Mouse (Mus musculus): Measurements from ENCODE around the gene Olfr656. TPM values are rescaled to one million over a fixed set of nuclear protein-coding genes. Genes with fewer than 3 reads are reported as not detected.

Olfr656 gene
- polyA plus RNA-seq, 1 experiment from 2014 or later, result not detected

GRCm38 (mm10) chr7:104603173-104603572, 10.6 kb upstream of the Olfr656 start:
- Histone ChIP-seq H3K4me1 (ENCODE audit: insufficient read depth) (no peaks in the 10 kb centered on the region), H3K36me3 (replicated peaks; ENCODE audit: insufficient read depth, low read length) (no peaks in the 10 kb centered on the region), H3K27ac (ENCODE audit: low read depth) (no peak overlapping the region), H3K9ac (replicated peaks) (no peak overlapping the region), H3K27me3 (ENCODE audit: insufficient read depth, low read length) (no peaks in the 10 kb centered on the region), H3K4me3 (ENCODE audit: low read depth, low read length) (no peak overlapping the region), H3K9me3 (ENCODE audit: low read length) (no peaks in the 10 kb centered on the region), H3K4me2 (ENCODE audit: low read depth, low read length) (no peak overlapping the region)
- TF ChIP-seq CTCF (IDR thresholded peaks at IDR 0.05; ENCODE audit: low read depth), result peak; percentile 84
- TF ChIP-seq EP300 (IDR thresholded peaks at IDR 0.05; ENCODE audit: low read depth), result no peak
- ATAC-seq (no peak), DNase-seq (peak; percentile 68)
- WGBS (ENCODE audit: insufficient replicate concordance), result 4% methylated on average over 3 of the region's 3 CpGs

- ATAC-seq, result no peak
Observed at GRCm38 (mm10) chr7:104604727-104605126, 9.0 kb upstream of the Olfr656 start.

GRCm38 (mm10) chr7:104624494-104624893, 10.7 kb downstream of the Olfr656 start, which contains the start of gene Olfr657:
Gene Olfr657, plus strand, starts transcription at chr7:104624794.
- Histone ChIP-seq H3K27ac (ENCODE audit: low read depth) (no peak within 1 kb of the TSS), H3K36me3 (replicated peaks; ENCODE audit: insufficient read depth, low read length) (no peaks in the 10 kb centered on the region), H3K9ac (replicated peaks) (no peak within 1 kb of the TSS), H3K4me3 (ENCODE audit: low read depth, low read length) (no peak within 1 kb of the TSS), H3K4me2 (ENCODE audit: low read depth, low read length) (no peak within 1 kb of the TSS), H3K27me3 (ENCODE audit: insufficient read depth, low read length) (no peaks in the 10 kb centered on the region), H3K9me3 (ENCODE audit: low read length) (no peaks in the 10 kb centered on the region), H3K4me1 (ENCODE audit: insufficient read depth) (no peaks in the 10 kb centered on the region)
- DNase-seq (no peak), ATAC-seq (no peak)
- TF ChIP-seq CTCF (IDR thresholded peaks at IDR 0.05; ENCODE audit: low read depth) (no peak), EP300 (IDR thresholded peaks at IDR 0.05; ENCODE audit: low read depth) (no peak)

More at GRCm38 (mm10) chr7:104604727-104605126, 9.0 kb upstream of the Olfr656 start:
- Histone ChIP-seq H3K9ac (replicated peaks) (no peak overlapping the region), H3K4me1 (ENCODE audit: insufficient read depth) (no peaks in the 10 kb centered on the region), H3K9me3 (ENCODE audit: low read length) (no peaks in the 10 kb centered on the region), H3K27ac (ENCODE audit: low read depth) (no peak overlapping the region), H3K36me3 (replicated peaks; ENCODE audit: insufficient read depth, low read length) (no peaks in the 10 kb centered on the region), H3K4me2 (ENCODE audit: low read depth, low read length) (no peak overlapping the region), H3K27me3 (ENCODE audit: insufficient read depth, low read length) (no peaks in the 10 kb centered on the region), H3K4me3 (ENCODE audit: low read depth, low read length) (no peak overlapping the region)
- DNase-seq, result no peak
- no peak for TF ChIP-seq EP300 (IDR thresholded peaks at IDR 0.05; ENCODE audit: low read depth)
- TF ChIP-seq CTCF (IDR thresholded peaks at IDR 0.05; ENCODE audit: low read depth), result no peak

GRCm38 (mm10) chr7:104646841-104647482, 33.2 kb downstream of the Olfr656 start, which contains the start of gene Olfr658:
Gene Olfr658, minus strand, starts transcription at chr7:104647305.
- DNase-seq (peak; percentile 43), ATAC-seq (peak; percentile 54; the same call in 1 of the 2 replicates)
- Histone ChIP-seq H3K9ac (replicated peaks) (no peak within 1 kb of the TSS), H3K27ac (ENCODE audit: low read depth) (no peak within 1 kb of the TSS), H3K4me2 (ENCODE audit: low read depth, low read length) (peak within 1 kb of the TSS; percentile 49; the same call in 1 of the 2 replicates), H3K27me3 (ENCODE audit: insufficient read depth, low read length) (no peaks in the 10 kb centered on the region), H3K4me3 (ENCODE audit: low read depth, low read length) (no peak within 1 kb of the TSS), H3K9me3 (ENCODE audit: low read length) (no peaks in the 10 kb centered on the region), H3K36me3 (replicated peaks; ENCODE audit: insufficient read depth, low read length) (no peaks in the 10 kb centered on the region), H3K4me1 (ENCODE audit: insufficient read depth) (no peaks in the 10 kb centered on the region)
- 33% methylated on average over 21 of the region's 22 CpGs for WGBS (ENCODE audit: insufficient replicate concordance)
- TF ChIP-seq CTCF (IDR thresholded peaks at IDR 0.05; ENCODE audit: low read depth) (peak; percentile 60), EP300 (IDR thresholded peaks at IDR 0.05; ENCODE audit: low read depth) (no peak)

- Histone ChIP-seq H3K9me3 (ENCODE audit: low read length) (no peaks in the 10 kb centered on the region), H3K4me2 (ENCODE audit: low read depth, low read length) (no peak within 1 kb of the TSS), H3K27ac (ENCODE audit: low read depth) (no peak within 1 kb of the TSS), H3K9ac (replicated peaks) (no peak within 1 kb of the TSS), H3K27me3 (ENCODE audit: insufficient read depth, low read length) (no peaks in the 10 kb centered on the region), H3K36me3 (replicated peaks; ENCODE audit: insufficient read depth, low read length) (no peaks in the 10 kb centered on the region), H3K4me3 (ENCODE audit: low read depth, low read length) (no peak within 1 kb of the TSS), H3K4me1 (ENCODE audit: insufficient read depth) (no peaks in the 10 kb centered on the region)
- 74% methylated on average over 3 of the region's 3 CpGs for WGBS (ENCODE audit: insufficient replicate concordance)
- ATAC-seq (no peak), DNase-seq (no peak)
- TF ChIP-seq EP300 (IDR thresholded peaks at IDR 0.05; ENCODE audit: low read depth), result no peak
- TF ChIP-seq CTCF (IDR thresholded peaks at IDR 0.05; ENCODE audit: low read depth), result no peak
Observed at GRCm38 (mm10) chr7:104666453-104666852, 52.7 kb downstream of the Olfr656 start, which contains the start of gene Olfr659. Gene Olfr659, plus strand, starts transcription at chr7:104666753.

Other genes with a start within 250 kb of the Olfr656 start
- 0.49 and 0.53 TPM in 2 replicates for gene Trim30b, start 244.1 kb upstream of the Olfr656 start, polyA plus RNA-seq (2015; fragmentation: Nextera tagmentation; extraction: Ambion mirVana)
- 0.38 and 0.50 TPM in 2 replicates for gene Trim30c, start 213.1 kb upstream of the Olfr656 start, polyA plus RNA-seq (2015; fragmentation: Nextera tagmentation; extraction: Ambion mirVana)
- gene Trim30a, start 148.8 kb upstream of the Olfr656 start, polyA plus RNA-seq (2015; fragmentation: Nextera tagmentation; extraction: Ambion mirVana), result 4.3 and 5.2 TPM in 2 replicates
- 1.9 and 2.1 TPM in 2 replicates for gene Trim30d, start 106.1 kb upstream of the Olfr656 start, polyA plus RNA-seq (2015; fragmentation: Nextera tagmentation; extraction: Ambion mirVana)
- not detected in 2 replicates for gene Olfr651, start 63.8 kb upstream of the Olfr656 start, polyA plus RNA-seq (2015; fragmentation: Nextera tagmentation; extraction: Ambion mirVana)
- not detected in 2 replicates for gene Olfr652, start 53.1 kb upstream of the Olfr656 start, polyA plus RNA-seq (2015; fragmentation: Nextera tagmentation; extraction: Ambion mirVana)
- gene Olfr653, start 36.6 kb upstream of the Olfr656 start, polyA plus RNA-seq (2015; fragmentation: Nextera tagmentation; extraction: Ambion mirVana), result not detected in 2 replicates
- not detected in 2 replicates for gene Olfr654, start 26.9 kb upstream of the Olfr656 start, polyA plus RNA-seq (2015; fragmentation: Nextera tagmentation; extraction: Ambion mirVana)
- not detected in 2 replicates for gene Olfr655, start 12.2 kb upstream of the Olfr656 start, polyA plus RNA-seq (2015; fragmentation: Nextera tagmentation; extraction: Ambion mirVana)
- not detected in 2 replicates for gene Olfr657, start 10.8 kb downstream of the Olfr656 start, polyA plus RNA-seq (2015; fragmentation: Nextera tagmentation; extraction: Ambion mirVana)
- gene Olfr658, start 33.4 kb downstream of the Olfr656 start, polyA plus RNA-seq (2015; fragmentation: Nextera tagmentation; extraction: Ambion mirVana), result not detected in 2 replicates
- not detected in 2 replicates for gene Olfr659, start 52.8 kb downstream of the Olfr656 start, polyA plus RNA-seq (2015; fragmentation: Nextera tagmentation; extraction: Ambion mirVana)
- gene Olfr661, start 72.5 kb downstream of the Olfr656 start, polyA plus RNA-seq (2015; fragmentation: Nextera tagmentation; extraction: Ambion mirVana), result not detected in 2 replicates
- not detected in 2 replicates for gene Usp17le, start 163.5 kb downstream of the Olfr656 start, polyA plus RNA-seq (2015; fragmentation: Nextera tagmentation; extraction: Ambion mirVana)
- not detected in 2 replicates for gene Usp17lb, start 228.6 kb downstream of the Olfr656 start, polyA plus RNA-seq (2015; fragmentation: Nextera tagmentation; extraction: Ambion mirVana)
- not detected in 2 replicates for gene Usp17la, start 243.1 kb downstream of the Olfr656 start, polyA plus RNA-seq (2015; fragmentation: Nextera tagmentation; extraction: Ambion mirVana)